Mouse (Mus musculus) thymus, adult 18-20 months (tissue): Measurements from ENCODE around the gene Rccd1.
A peak's percentile ranks its signal among the peaks of the same experiment; 100 is the strongest.

ENCODE experiments used
- DNase-seq, 2 experiments: peaks; one replicate each; pipeline ENCODE4 v3.0.0; 2022; ENCODE audit warnings: mixed read lengths in 2 of 2

Rccd1 gene

GRCm38 (mm10) chr7:80324043-80324815, at the start of gene Rccd1:
Rccd1 (minus strand) TSS chr7:80324454.
- DNase-seq = peak; percentile 78 to 85

DNA sequence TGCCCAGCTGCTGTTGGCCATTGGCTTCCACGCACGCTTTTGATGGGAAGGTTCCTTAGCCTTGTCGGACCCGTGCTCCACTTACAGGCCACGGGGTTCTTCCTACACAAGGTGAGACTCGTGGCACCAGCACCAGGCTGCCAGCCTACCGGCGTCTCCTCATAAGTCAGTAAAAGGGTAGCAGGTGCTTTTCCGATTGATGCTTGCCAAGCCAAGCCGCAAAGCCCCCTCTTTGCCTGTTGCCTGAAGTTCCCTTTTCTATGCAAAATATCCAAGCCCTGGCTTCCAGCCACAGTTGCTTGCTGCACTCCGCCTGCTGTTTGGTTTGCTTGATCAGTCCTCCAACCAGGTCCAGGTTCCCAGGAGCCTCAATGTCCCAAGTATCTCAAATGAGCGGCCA, 49.6 kb upstream of the Rccd1 start:
- peak; percentile 46 to 58 for DNase-seq

GRCm38 (mm10) chr7:80373352-80373751, 49.1 kb upstream of the Rccd1 start:
- DNase-seq = no peak

DNA sequence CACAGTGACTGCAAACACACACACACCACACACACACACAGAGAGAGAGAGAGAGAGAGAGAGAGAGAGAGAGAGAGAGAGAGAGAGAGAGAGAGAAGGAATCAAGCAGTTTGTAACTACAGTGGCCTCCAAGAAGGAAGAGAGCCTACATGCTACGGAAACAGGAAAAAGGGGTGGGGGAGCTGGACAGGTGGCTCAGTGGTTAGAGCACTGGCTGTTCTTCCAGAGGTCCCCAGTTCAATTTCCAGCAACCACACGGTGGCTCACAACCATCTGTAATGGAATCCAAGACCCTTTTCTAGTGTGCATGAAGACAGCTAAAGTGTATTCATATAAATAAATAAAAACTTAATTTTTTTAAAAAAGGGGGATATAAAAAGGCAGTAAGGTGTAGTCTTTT, 48.4 kb upstream of the Rccd1 start:
- DNase-seq = peak in 1 of 2 experiments; percentile 44

DNA sequence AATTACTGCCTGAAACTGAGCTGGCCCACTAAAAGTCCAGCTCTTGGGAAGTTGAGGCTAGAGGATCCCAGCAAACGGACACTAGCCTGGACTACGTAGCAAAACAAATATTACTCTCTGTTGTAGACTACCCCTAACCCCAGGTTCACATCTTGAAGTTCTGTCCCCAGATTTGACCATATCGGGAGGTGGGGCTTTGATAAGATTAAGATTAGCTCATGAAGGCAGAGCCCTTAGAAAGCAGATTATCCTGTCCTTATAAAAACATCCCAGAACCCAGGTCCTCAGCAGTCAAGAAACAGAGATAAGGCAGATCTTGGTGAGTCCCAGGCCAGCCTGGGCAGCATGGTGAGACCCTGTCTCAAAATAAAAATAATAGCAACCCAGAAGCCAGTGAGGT, 47.9 kb upstream of the Rccd1 start:
- DNase-seq = no peak

- peak; percentile 62 to 72 for DNase-seq
These were observed 46.9 kb upstream of the Rccd1 start, which contains the start of gene Man2a2 for GRCm38 (mm10) chr7:80371041-80371751. Man2a2 (minus strand) TSS chr7:80371375.

DNA sequence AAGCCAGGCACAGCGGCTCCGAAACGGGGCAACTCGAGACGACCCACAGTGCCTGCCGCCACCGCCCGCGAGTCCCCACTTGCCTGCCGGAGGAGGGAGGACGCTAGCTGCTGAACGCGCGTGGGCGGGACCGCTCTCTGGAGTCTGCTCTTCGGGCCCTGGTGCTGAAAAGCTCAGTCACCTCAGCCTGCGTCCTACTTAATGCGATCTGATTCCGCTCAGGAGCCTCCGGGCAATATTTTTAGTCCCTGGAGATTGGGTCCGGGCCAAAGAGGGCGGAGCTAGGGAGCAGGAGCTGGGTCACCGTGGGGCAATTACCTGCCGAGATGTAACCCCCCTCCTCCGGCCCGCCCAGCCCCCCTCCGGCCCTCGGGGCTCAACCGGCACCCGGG, 46.4 kb upstream of the Rccd1 start:
- peak; percentile 80 to 84 for DNase-seq

- DNase-seq = no peak
These were observed 45.7 kb upstream of the Rccd1 start for GRCm38 (mm10) chr7:80369967-80370431.

DNA sequence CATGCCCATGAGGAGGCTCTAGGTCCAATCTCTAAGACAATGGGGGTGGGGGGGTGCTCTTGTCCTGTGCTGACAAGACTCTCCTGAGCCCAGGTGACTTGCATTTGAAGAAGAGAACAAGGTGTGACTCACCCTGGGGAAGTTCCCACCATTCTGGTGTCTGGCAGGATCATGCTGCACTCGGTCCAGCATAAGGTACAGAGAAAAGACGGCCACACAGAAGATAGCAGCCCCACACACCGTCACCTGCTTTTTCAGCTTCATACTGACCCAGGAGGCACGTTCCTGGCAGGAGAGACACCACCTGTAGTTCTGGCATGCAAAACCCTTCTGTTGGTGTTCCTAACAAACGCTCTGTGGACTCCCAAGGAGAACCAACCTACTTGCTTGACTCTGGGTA, 45.2 kb upstream of the Rccd1 start:
- no peak for DNase-seq

- no peak for DNase-seq
These were observed 44.6 kb upstream of the Rccd1 start for GRCm38 (mm10) chr7:80368635-80369421.

DNA sequence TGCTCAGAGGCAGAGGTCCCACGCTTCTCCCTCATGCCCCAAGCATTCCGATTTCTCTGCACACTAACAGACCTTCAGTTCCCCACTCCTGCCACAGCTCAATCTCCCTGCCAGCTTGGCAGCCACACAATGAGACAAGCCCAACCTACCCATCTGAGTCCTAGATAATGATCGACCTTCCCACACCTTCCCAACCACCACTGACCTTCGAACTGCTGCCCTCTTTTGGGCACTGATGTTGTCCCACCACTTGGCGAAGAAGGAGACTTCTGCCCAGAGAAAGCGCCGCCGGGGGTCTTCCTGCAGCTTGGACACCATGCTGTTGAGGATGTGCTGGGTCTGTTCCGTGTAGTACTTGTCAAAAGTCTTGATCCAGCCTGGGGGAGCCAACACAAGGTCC, 43.8 kb upstream of the Rccd1 start:
- no peak for DNase-seq

DNA sequence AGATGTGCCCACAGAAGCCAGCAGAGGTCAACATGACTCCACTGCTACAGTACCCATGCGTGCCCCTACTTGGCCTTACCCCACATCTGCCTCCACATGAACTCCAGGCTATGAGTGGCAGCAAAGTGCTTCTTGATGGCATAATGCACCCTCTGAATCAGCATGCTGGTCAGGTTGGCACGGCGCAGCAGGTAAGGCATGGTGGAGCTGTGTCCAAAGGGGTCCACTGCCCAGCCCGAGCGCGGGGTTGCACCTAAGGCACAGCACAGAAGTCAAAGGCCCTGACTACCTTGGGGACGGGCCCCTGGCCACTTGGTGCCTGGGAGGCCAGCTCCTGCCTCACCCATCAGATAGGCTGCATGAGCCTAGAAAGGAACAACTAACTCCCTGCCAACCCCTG, 43.0 kb upstream of the Rccd1 start:
- DNase-seq = no peak

- no peak for DNase-seq
These were observed 41.5 kb upstream of the Rccd1 start for GRCm38 (mm10) chr7:80365759-80366158.

GRCm38 (mm10) chr7:80360435-80360834, 36.2 kb upstream of the Rccd1 start:
- no peak for DNase-seq

DNA sequence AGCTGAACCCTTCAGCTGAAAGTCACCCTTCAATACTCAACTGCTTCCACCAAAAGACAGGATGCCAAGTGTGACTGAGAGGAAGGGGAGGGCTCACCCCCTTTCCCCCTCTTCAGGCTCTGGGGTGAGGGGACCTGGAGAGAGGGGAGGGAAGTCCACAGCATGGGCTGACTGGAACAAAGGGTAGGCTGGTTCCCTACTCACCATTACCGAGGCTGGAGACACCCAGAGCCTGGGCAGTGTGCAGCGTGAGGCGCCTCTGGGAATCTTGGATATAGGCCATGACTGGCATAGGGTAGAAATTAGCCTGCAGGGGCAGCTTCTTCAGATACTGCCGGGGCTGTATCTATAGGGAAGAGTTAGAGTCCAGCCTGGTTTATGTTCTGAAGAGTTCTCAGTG, 33.8 kb upstream of the Rccd1 start:
- DNase-seq = no peak

DNA sequence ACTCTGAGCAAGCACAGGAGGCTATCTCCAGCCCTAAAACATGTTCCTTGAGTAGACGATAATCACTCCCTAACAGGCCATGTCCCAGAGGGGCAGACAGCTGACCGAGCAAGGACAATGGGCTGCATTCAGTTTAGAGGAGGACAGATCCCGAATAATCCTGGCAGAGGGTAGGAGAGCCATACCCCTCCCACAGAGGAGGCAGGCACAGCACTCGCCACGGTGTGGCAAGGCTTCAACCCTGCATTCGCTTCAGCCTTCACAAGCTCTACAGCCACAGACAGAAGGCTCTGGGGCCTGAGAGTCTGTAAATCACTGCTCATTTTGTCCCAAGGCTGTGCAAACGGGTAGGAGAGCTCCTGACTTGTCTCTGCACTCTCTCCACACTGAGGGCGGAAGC, 32.9 kb upstream of the Rccd1 start:
- DNase-seq = no peak

GRCm38 (mm10) chr7:80356351-80356750, 32.1 kb upstream of the Rccd1 start:
- no peak for DNase-seq

GRCm38 (mm10) chr7:80352920-80353319, 28.7 kb upstream of the Rccd1 start:
- DNase-seq = no peak

DNA sequence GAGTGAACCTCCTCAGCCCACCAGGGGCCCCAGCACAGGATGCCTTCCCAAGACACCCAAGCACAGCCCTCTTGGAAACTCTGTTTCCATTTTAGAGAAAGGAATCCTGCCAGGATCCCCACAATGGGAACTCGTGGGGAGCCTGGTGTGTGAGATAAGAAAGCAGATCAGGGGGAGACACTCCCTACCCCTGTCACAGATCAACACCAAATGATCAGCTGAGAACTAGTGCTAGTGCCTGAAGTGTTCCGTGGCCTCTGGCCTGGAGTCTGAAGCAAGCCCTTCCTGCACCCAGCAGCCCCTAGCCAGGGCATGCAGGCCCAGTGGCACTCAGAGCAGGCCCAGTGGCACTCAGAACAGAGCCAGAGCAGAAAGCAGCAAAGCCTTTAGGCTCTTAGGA, 26.6 kb upstream of the Rccd1 start:
- no peak for DNase-seq

DNA sequence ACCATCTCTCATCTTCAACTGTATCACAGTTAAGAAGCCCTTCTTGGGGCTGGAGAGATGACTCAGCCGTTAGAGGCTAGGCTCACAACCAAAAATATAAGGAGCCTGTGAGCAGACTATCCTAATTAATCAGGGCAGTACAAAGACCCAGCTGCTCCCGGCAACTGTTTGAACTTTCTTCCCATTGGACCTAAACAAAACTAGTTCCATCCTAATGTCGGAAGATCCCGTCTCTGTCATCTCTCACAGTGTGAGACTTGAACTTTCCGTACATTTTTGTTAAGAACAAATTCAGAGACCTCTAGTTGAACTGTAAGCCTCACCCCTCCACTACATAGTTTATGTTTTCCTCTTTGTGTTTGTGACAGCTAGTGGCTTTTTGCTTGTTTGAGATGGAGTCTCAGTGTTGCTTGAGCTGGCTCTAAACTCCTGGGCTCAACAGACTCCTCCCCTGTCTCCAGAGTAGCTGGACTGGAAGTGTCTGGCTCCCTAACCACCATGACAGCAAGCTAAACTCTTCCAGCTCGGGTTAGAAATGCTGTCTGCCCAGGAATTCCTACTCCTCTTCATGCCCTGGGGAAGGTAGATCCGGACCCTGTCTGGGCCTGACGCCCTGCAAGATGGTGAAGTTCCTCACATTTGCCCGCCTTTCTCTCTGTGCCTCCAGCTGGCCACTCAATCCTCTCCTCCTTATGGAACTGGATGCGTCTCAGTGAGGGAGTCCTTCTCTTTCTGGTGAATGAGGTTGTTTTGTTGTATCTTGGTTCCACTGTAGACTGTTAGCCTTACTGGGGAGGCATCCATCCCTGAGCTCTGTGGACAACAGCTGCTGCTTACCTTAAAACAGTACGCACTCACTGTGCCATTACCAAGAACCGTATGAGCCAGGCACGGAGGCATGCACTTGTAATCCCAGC, 23.7 kb upstream of the Rccd1 start:
- DNase-seq = no peak

GRCm38 (mm10) chr7:80346830-80347229, 22.6 kb upstream of the Rccd1 start:
- no peak for DNase-seq

- DNase-seq = no peak
These were observed 21.9 kb upstream of the Rccd1 start for GRCm38 (mm10) chr7:80346173-80346572.
